Mouse (Mus musculus) small intestine, adult 2 months (tissue): ENCODE measurements around the gene Ubr7. TPM values are rescaled to one million over a fixed set of nuclear protein-coding genes. Genes with fewer than 3 reads are reported as not detected.

Experiments
- H3K27ac ChIP-seq: fragments of 200-500 bp; 2 replicates; pipeline ENCODE4 v1.5.1; 2012; ENCODE audit warnings: low read depth, low read length, control low read depth, inconsistent platforms; ENCODE audit not compliant: insufficient read depth
- H3K27me3 ChIP-seq: fragments of 200-500 bp; 2 replicates; pipeline ENCODE4 v1.6.1; 2012; ENCODE audit warnings: mild to moderate bottlenecking, moderate library complexity, low read length, inconsistent platforms; ENCODE audit not compliant: control insufficient read depth, insufficient read depth
- H3K36me3 ChIP-seq: fragments of 200-500 bp; 2 replicates; pipeline ENCODE4 v1.6.1; 2012; ENCODE audit warnings: mild to moderate bottlenecking, low read length, control low read depth, inconsistent platforms; ENCODE audit not compliant: control insufficient read depth, insufficient read depth
- H3K4me1 ChIP-seq: fragments of 200-500 bp; 2 replicates; pipeline ENCODE4 v1.6.1; 2012; ENCODE audit warnings: low read length, inconsistent platforms, mixed read lengths; ENCODE audit not compliant: control insufficient read depth, insufficient read depth, insufficient read length
- H3K4me3 ChIP-seq: fragments of 200-500 bp; 2 replicates; pipeline ENCODE4 v1.5.1; 2012; ENCODE audit warnings: low read depth, mild to moderate bottlenecking, control low read depth, inconsistent platforms, low read length, moderate library complexity
- CTCF ChIP-seq: fragments of 200-500 bp; IDR thresholded peaks from 2 replicates; pipeline ENCODE4 v1.5.1; 2012; ENCODE audit warnings: low read depth, mild to moderate bottlenecking, control low read depth, inconsistent platforms, low read length, moderate library complexity, mixed read lengths; ENCODE audit not compliant: insufficient replicate concordance, insufficient read length; ENCODE audit errors: extremely low read depth
- POLR2A ChIP-seq: fragments of 200-500 bp; IDR thresholded peaks from 2 replicates; pipeline ENCODE4 v1.6.1; 2012; ENCODE audit warnings: low read depth, mild to moderate bottlenecking, control low read depth, inconsistent platforms, low read length, moderate library complexity
- WGBS: fragments of 180-500 bp; shearing (Covaris S2); methylation state at CpG from one replicate; pipeline ENCODE4 v1.1.7; 2018; 5-methylcytosine and 5-hydroxymethylcytosine counted together
- polyA plus RNA-seq: library from polyadenylated mRNA; depleted of rRNA; stranded (reverse); fragments of >200 nt; gene quantifications from 2 replicates; pipeline ENCODE4 v1.2.3, GENCODE M21; 2012; rRNA removed

Gene Ubr7
- polyA plus RNA-seq, 1 experiment, result 4.5 TPM

- Histone ChIP-seq H3K4me1 (peaks cover 5% of the 10 kb centered on the region; the same call in 1 of the 2 replicates), H3K36me3 (peaks cover 15% of the 10 kb centered on the region), H3K27ac (no peak overlapping the region), H3K4me3 (no peak overlapping the region), H3K27me3 (no peaks in the 10 kb centered on the region)
- WGBS, result 42% methylated on average over 1 of the region's 1 CpGs
- TF ChIP-seq CTCF (no peak), POLR2A (no peak)
Observed at GRCm38 (mm10) chr12:102814858-102815257, 57.1 kb downstream of the Ubr7 start.

- WGBS, result 40% methylated on average over 1 of the region's 1 CpGs
- Histone ChIP-seq H3K4me1 (no peaks in the 10 kb centered on the region), H3K36me3 (no peaks in the 10 kb centered on the region; the same call in 1 of the 2 replicates), H3K4me3 (no peak overlapping the region), H3K27me3 (no peaks in the 10 kb centered on the region), H3K27ac (no peak overlapping the region)
- no peak for TF ChIP-seq POLR2A
- TF ChIP-seq CTCF, result no peak
Observed at GRCm38 (mm10) chr12:102826399-102826798, 68.6 kb downstream of the Ubr7 start.

GRCm38 (mm10) chr12:102827119-102827518 is 69.4 kb downstream of the Ubr7 start:
- 83% methylated on average over 1 of the region's 1 CpGs for WGBS
- no peak overlapping the region for H3K27ac ChIP-seq
- no peak overlapping the region for H3K4me3 ChIP-seq
- TF ChIP-seq POLR2A, result no peak
- TF ChIP-seq CTCF, result no peak
- H3K4me1 ChIP-seq, result no peaks in the 10 kb centered on the region
- H3K27me3 ChIP-seq, result no peaks in the 10 kb centered on the region
- H3K36me3 ChIP-seq, result no peaks in the 10 kb centered on the region; the same call in 1 of the 2 replicates

Other genes with a start within 250 kb of the Ubr7 start
- gene Chga, start 203.0 kb upstream of the Ubr7 start, polyA plus RNA-seq, result 26.1 and 73.7 TPM in 2 replicates
- gene Itpk1, start 53.0 kb upstream of the Ubr7 start, polyA plus RNA-seq, result 104 and 324 TPM in 2 replicates
- gene Moap1, start 14.3 kb upstream of the Ubr7 start, polyA plus RNA-seq, result 0.30 and 0.74 TPM in 2 replicates
- 1.7 and 2.4 TPM in 2 replicates for gene Tmem251, start 14.2 kb upstream of the Ubr7 start, polyA plus RNA-seq
- gene Gm28051, start 202 bp upstream of the Ubr7 start, polyA plus RNA-seq, result not detected in 2 replicates
- 3.4 and 11.2 TPM in 2 replicates for gene Gon7, start 164 bp upstream of the Ubr7 start, polyA plus RNA-seq
- 0.47 and 0.84 TPM in 2 replicates for gene Gm20604, start 705 bp downstream of the Ubr7 start, polyA plus RNA-seq
- 5.5 and 11.5 TPM in 2 replicates for gene Btbd7, start 120.5 kb downstream of the Ubr7 start, polyA plus RNA-seq
- not detected in 2 replicates for gene Cox8c, start 141.3 kb downstream of the Ubr7 start, polyA plus RNA-seq
- gene Unc79, start 190.9 kb downstream of the Ubr7 start, polyA plus RNA-seq, result 0.23 and 0.33 TPM in 2 replicates